Mouse (Mus musculus): ENCODE measurements around the gene Mycn. TPM values are rescaled to one million over a fixed set of nuclear protein-coding genes. Genes with fewer than 3 reads are reported as not detected.

The Mycn gene
- polyA plus RNA-seq, 1 experiment from 2014 or later: 71.0 TPM

DNA sequence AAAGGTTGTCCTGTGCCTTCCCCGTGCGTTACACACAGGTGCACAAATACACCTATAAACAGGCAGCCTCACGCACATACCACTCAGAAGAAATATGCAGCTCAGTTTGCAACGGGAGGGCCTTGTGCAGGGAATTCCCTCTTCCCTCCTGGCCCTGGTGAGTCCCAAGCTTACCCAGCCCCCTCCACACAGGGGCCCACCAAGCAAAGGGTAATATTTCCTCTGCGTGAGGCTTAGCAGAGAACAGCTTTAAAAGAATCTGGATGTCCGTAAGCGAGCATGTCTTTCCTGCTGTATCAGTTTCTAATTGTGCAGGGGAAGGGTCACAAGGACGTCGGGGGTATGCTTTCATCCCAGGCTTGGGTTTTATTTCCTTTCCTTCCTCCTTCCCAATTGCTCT is 25.4 kb downstream of the Mycn start:
- ATAC-seq (ENCODE audit: low FRiP score, low read depth): no peak
- no peak overlapping the region for H3K4me3 ChIP-seq
- 64% methylated on average over 9 of the region's 9 CpGs for WGBS

DNA sequence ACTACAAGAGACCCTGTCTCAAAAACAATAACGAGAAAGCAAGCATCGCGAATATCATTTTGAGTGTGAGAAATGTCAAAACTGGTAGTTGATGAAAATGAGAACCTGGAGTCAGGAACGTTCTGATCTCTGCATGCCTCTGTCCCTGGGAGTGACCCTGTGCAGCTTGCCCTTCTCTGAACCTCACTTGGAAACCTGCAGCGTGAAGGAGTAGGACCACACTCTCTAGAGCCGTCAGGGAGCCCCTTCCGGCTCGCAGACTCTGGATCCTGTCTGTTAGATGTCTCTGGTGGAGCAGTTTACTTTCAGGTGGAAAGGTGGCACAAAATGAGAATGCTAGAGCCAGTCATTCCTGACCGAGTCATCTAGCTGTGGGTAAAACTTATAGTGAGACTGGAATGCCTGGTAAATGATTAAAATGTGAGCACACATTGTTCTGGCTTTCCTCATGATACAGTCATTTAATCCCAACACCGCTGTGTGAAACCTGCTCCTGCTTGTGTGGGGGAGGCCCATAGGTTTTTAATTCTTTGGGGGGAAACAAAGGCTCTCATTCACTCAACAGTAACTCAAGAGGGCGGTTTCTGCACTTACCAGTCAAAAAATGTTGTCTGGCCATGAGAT is 31.2 kb downstream of the Mycn start:
- H3K36me3 ChIP-seq: no peaks in the 10 kb centered on the region
- H3K27me3 ChIP-seq: no peaks in the 10 kb centered on the region
- no peak overlapping the region for H3K4me3 ChIP-seq
- no peak overlapping the region for H3K27ac ChIP-seq (replicated peaks)
- 80% methylated on average over 11 of the region's 11 CpGs for WGBS
- ATAC-seq (ENCODE audit: low FRiP score, low read depth): no peak
- H3K9ac ChIP-seq: no peak overlapping the region
- no peaks in the 10 kb centered on the region for H3K9me3 ChIP-seq
- peaks cover 8% of the 10 kb centered on the region for H3K4me1 ChIP-seq (replicated peaks)
- no peak overlapping the region for H3K4me2 ChIP-seq

More for the DNA sequence above, 25.4 kb downstream of the Mycn start:
- Histone ChIP-seq H3K9ac (no peak overlapping the region), H3K36me3 (no peaks in the 10 kb centered on the region), H3K4me1 (replicated peaks) (no peaks in the 10 kb centered on the region), H3K27ac (replicated peaks) (no peak overlapping the region), H3K9me3 (no peaks in the 10 kb centered on the region), H3K27me3 (no peaks in the 10 kb centered on the region), H3K4me2 (no peak overlapping the region)

DNA sequence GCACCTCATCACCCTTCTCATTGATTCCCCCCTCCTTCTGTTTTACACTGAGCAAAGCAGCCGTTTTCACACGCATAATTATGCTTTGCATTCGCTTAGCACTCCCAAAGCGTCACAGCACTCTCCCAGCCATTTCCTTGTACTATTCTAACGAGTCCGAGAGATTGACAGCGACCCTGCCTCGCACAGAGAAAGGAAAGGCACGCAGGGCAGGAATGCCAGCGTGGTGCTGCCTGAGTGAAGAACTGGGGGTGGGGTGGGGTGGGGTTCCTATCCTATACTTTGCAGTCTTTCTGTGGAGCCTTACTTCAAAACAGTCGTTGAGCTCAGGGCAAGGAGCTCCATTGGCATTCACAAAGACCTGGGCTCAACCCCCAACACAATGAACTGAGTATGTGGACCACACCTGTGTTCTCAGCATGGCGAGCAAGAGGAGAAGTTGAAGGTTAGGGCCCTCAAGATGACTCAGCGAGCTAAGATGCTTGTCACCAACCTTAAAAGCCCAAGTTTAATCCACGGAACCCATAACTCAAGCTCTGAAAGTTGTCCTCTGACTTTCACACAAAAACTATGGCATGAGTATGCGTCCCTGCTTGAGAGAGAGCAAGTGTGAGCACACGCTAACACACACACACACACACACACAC is 32.0 kb downstream of the Mycn start:
- H3K9me3 ChIP-seq: no peaks in the 10 kb centered on the region
- ATAC-seq (ENCODE audit: low FRiP score, low read depth): no peak
- H3K9ac ChIP-seq: no peak overlapping the region
- no peak overlapping the region for H3K4me2 ChIP-seq
- H3K36me3 ChIP-seq: no peaks in the 10 kb centered on the region
- no peaks in the 10 kb centered on the region for H3K27me3 ChIP-seq
- H3K4me3 ChIP-seq: no peak overlapping the region
- 41% methylated on average over 16 of the region's 16 CpGs for WGBS
- H3K27ac ChIP-seq (replicated peaks): no peak overlapping the region
- H3K4me1 ChIP-seq (replicated peaks): peaks cover 15% of the 10 kb centered on the region

DNA sequence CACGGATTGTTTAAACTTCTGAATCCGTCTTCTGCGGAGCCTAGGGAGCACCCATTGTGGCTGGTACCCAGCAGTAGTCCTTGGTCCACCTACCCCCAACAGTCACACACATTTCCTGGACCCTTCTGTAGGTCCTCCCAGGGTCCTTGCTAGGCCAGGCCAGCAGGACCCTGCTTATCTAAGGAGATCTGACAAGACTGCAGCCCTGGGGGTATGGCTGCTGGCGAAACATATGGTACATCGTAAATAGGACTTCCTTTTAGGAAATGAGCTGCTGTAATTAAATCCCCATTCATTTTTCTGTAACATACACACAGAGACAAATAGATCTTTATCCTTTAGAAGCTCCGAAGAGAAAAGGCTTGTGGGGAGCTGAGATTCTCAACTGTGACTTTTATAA is 34.9 kb downstream of the Mycn start:
- no peaks in the 10 kb centered on the region for H3K36me3 ChIP-seq
- H3K4me1 ChIP-seq (replicated peaks): peaks cover 26% of the 10 kb centered on the region
- no peaks in the 10 kb centered on the region for H3K27me3 ChIP-seq
- no peak overlapping the region for H3K4me3 ChIP-seq
- H3K9ac ChIP-seq: no peak overlapping the region
- no peak overlapping the region for H3K4me2 ChIP-seq
- 47% methylated on average over 6 of the region's 6 CpGs for WGBS
- no peak for ATAC-seq (ENCODE audit: low FRiP score, low read depth)
- no peaks in the 10 kb centered on the region for H3K9me3 ChIP-seq
- no peak overlapping the region for H3K27ac ChIP-seq (replicated peaks)

DNA sequence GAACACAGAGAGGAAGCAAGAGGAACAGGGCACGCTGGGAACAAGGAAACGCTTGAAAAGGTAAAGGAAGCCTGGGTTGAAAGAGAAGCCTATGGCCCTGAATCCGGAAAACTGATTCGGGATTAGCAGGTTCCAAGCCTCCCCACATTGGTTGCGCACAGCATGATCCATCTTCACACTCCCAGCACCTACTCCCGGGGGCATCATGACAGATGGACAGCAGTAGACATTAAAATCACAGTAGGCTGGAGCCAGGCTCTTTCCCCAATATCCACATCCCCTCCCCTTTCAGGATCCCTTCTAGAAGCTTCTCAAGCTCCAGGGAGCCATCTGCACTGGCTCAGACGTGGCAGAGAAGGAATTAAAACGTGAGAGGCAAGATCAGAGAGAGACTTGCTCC is 35.4 kb downstream of the Mycn start:
- ATAC-seq (ENCODE audit: low FRiP score, low read depth): no peak
- Histone ChIP-seq H3K4me3 (no peak overlapping the region), H3K4me1 (replicated peaks) (peaks cover 26% of the 10 kb centered on the region), H3K4me2 (no peak overlapping the region), H3K27me3 (no peaks in the 10 kb centered on the region), H3K9me3 (no peaks in the 10 kb centered on the region), H3K27ac (replicated peaks) (no peak overlapping the region), H3K36me3 (no peaks in the 10 kb centered on the region), H3K9ac (no peak overlapping the region)
- WGBS: 52% methylated on average over 8 of the region's 8 CpGs

DNA sequence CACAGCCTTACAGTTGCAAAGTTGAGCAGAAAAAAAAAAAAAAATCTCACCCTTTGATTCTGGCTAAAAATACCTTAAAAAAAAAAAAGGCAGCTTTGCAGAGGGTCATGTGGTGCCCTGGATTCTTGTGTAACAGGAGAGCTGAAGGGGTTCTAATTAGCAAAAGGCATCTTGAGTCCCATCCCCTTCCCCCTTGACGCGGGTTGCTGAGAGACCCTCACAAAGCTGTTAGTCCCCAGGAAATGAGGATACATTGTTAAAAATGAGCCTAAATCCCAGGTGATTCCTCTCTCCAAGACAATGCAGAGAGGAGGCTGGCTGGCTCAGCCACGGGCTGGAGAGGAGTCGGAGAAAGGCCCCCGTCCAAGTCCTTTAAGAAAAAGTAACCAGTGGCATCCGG is 36.6 kb downstream of the Mycn start:
- Histone ChIP-seq H3K27me3 (no peaks in the 10 kb centered on the region), H3K4me3 (no peak overlapping the region), H3K36me3 (no peaks in the 10 kb centered on the region), H3K4me2 (peak overlapping the region; percentile 41), H3K4me1 (replicated peaks) (peaks cover 26% of the 10 kb centered on the region), H3K27ac (replicated peaks) (peak overlapping the region; percentile 82), H3K9ac (peak overlapping the region; percentile 34; the same call in 1 of the 2 replicates), H3K9me3 (no peaks in the 10 kb centered on the region)
- WGBS: 15% methylated on average over 6 of the region's 6 CpGs
- ATAC-seq (ENCODE audit: low FRiP score, low read depth): no peak

DNA sequence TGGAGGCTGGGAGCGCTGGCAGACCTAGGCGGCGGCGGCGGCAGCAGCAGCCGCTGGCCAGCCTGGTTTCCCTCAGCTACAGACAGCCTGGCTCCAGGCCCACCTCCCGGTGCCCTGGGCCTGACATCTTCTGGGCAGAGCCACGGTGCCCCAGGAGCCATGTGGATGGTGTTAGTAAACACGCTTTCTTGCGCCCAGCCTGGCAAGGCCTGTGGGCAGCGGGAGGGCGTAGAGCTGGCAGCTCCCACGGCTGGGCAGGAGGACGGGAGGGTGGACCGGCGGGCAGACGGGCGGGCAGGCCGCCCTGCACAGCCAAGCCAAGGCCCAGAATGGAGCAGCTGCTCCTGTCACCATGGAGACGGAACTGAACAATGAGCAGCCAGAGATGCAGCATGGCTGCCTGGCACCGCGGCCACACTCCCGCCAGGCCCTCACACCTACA is 37.2 kb downstream of the Mycn start:
- peak overlapping the region; percentile 82 for H3K27ac ChIP-seq (replicated peaks)
- H3K36me3 ChIP-seq: no peaks in the 10 kb centered on the region
- no peaks in the 10 kb centered on the region for H3K27me3 ChIP-seq
- no peaks in the 10 kb centered on the region for H3K9me3 ChIP-seq
- H3K4me1 ChIP-seq (replicated peaks): peaks cover 23% of the 10 kb centered on the region
- peak overlapping the region; percentile 41 for H3K4me2 ChIP-seq
- no peak overlapping the region for H3K4me3 ChIP-seq
- under 1% methylated on average over 23 of the region's 23 CpGs for WGBS
- H3K9ac ChIP-seq: peak overlapping the region; percentile 34
- peak; percentile 97 for ATAC-seq (ENCODE audit: low FRiP score, low read depth)

DNA sequence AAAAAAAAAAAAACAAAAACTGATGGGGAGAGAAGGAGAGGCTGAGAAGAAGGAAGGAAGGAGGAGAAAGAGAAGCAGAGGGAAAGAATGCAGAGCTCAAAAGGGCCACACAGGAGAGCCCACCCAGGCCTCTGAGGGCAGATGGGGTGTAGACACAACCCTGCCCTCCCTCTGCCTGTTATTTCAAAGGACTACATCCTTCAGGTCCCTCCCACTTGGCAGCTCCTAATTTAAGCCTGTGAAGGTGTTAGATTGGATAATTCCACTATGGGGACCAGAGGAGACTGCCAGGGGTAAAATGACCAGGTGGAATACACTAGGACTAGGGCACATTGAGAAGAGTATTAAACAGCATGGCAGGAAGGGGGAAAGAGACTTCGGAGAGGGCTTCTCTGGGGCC is 37.6 kb downstream of the Mycn start:
- no peaks in the 10 kb centered on the region for H3K36me3 ChIP-seq
- no peak overlapping the region for H3K4me3 ChIP-seq
- peak overlapping the region; percentile 41 for H3K4me2 ChIP-seq
- peak overlapping the region; percentile 82 for H3K27ac ChIP-seq (replicated peaks)
- H3K4me1 ChIP-seq (replicated peaks): peaks cover 19% of the 10 kb centered on the region
- 19% methylated on average over 1 of the region's 1 CpGs for WGBS
- H3K27me3 ChIP-seq: no peaks in the 10 kb centered on the region
- H3K9me3 ChIP-seq: no peaks in the 10 kb centered on the region
- ATAC-seq (ENCODE audit: low FRiP score, low read depth): no peak
- peak overlapping the region; percentile 34 for H3K9ac ChIP-seq

DNA sequence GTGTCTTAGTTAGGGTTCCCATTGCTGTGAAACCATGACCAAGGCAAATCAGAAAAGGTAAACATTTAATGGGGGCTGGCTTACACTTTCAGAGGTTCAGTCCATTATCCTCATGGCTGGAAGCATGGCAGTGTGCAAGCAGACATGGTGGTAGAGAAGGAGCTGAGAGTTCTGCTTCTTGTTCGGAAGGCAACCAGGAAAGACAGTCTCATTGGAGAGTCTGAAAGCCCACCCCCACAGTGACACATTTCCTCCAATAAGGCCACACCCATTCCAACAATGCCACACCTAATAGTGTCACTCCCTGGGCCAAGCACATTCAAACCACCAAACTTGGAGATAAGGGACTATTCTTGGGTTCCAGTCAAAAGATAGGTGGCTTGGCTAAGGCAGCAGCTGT is 39.3 kb downstream of the Mycn start:
- Histone ChIP-seq H3K27me3 (no peaks in the 10 kb centered on the region), H3K9ac (no peak overlapping the region), H3K4me3 (no peak overlapping the region), H3K27ac (replicated peaks) (no peak overlapping the region), H3K9me3 (no peaks in the 10 kb centered on the region), H3K4me1 (replicated peaks) (peaks cover 19% of the 10 kb centered on the region), H3K4me2 (no peak overlapping the region), H3K36me3 (no peaks in the 10 kb centered on the region)
- WGBS: 100% methylated on average over 1 of the region's 1 CpGs
- ATAC-seq (ENCODE audit: low FRiP score, low read depth): no peak

DNA sequence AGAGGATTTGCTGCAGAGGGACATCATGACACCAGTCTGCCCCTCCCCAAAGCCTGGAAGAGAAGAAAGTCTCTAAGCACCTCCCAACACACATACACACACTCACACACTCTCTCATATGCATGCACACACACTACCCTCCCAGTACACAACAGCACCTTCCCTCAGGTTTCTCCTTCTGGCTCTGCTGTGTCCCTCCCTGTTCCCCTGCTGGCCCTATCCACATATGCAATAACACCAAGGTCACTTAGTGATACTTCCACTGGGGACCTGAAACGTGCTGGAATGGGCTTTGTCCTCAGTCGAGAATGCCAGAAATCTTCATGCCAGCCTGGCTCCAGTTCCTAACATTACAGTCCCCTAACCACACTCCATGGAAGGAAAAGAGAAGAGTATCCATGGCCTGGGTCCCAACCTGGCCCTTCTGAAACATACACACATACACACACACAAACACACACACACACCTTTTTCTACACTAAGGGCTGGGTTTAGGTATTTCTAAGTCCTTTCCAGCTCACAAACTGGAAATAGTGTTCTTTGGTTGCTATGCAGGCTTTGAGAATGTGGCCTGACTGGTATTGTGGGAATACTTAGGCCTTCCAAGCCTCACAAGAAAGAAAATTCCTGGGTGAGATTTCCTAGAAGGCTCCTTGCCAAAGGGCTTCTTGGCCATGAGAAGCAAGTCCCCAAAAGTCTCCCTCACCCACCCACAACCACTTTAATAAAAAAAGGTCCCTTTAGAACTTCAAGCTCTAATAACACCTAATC is 43.2 kb downstream of the Mycn start:
- H3K27ac ChIP-seq (replicated peaks): no peak overlapping the region; the same call in 1 of the 2 replicates
- no peak overlapping the region for H3K4me3 ChIP-seq
- no peaks in the 10 kb centered on the region for H3K4me1 ChIP-seq (replicated peaks)
- H3K27me3 ChIP-seq: no peaks in the 10 kb centered on the region
- no peaks in the 10 kb centered on the region for H3K36me3 ChIP-seq
- H3K4me2 ChIP-seq: no peak overlapping the region
- WGBS: 41% methylated on average over 2 of the region's 2 CpGs
- peak; percentile 48; the same call in 1 of the 2 replicates for ATAC-seq (ENCODE audit: low FRiP score, low read depth)
- no peaks in the 10 kb centered on the region for H3K9me3 ChIP-seq
- H3K9ac ChIP-seq: no peak overlapping the region

DNA sequence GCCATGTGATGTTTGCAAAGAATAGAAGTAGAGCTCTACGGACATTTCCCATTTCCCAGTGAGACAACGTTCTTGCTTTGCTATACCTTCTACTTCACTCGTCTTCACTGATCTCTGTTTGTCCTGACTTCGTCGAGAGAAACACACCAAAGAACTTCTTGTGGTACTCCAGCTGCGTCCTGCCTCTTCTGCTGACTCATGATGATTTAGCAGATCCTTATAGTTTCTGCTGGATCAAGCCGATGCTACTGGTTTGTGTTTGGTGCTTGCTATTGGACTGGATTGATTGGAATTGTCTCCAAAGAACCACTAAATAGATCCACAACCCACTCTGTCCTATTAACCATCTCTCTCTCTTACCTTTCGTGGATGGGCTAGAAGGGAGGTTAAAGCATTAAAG is 47.7 kb downstream of the Mycn start:
- Histone ChIP-seq H3K4me3 (no peak overlapping the region), H3K27me3 (no peaks in the 10 kb centered on the region), H3K4me2 (no peak overlapping the region), H3K9ac (no peak overlapping the region), H3K4me1 (replicated peaks) (no peaks in the 10 kb centered on the region), H3K36me3 (no peaks in the 10 kb centered on the region), H3K9me3 (no peaks in the 10 kb centered on the region), H3K27ac (replicated peaks) (no peak overlapping the region)
- no peak for ATAC-seq (ENCODE audit: low FRiP score, low read depth)
- 92% methylated on average over 8 of the region's 8 CpGs for WGBS

DNA sequence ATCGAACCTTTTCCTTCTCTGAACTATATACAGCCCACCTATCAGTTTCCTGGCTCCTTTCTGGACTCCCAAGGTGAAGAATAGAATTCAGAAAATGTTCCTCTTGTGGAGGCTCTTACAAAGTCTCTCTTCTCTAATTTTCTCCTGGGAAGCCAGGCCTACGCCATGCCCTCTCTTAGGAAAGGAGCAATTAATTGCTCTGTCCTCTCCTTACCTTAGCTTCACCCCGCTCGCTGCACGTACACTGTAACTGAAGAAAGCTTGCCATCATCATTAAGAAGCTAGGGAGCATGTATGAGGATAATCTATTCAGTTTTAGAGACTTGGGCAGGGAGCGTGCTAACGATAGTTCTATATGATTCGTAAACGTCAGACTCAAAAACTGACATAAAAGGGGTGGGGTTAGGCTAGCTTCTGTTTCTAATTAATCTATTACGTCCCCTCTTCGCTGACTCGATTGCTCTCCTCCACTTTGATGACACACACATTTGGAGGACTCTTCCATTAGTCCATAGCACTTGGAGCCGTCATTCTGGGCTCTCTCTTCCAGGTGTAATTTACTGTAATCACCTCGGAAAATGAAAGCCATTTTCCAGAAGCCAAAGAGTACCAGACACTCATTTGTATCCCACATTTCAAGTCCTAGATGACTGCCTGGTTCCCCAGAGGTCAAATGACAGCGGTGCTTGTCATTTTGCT is 55.4 kb downstream of the Mycn start:
- Histone ChIP-seq H3K27me3 (no peaks in the 10 kb centered on the region), H3K4me2 (no peak overlapping the region), H3K9me3 (no peaks in the 10 kb centered on the region), H3K4me1 (replicated peaks) (0 out of 2 replicates have a peak, but pooled peaks cover 4% of the 10 kb centered on the region), H3K27ac (replicated peaks) (no peak overlapping the region), H3K36me3 (no peaks in the 10 kb centered on the region), H3K4me3 (no peak overlapping the region), H3K9ac (no peak overlapping the region)
- ATAC-seq (ENCODE audit: low FRiP score, low read depth): 0 out of 2 replicates have a peak, but pooled peaks have one; percentile 34
- WGBS: 60% methylated on average over 15 of the region's 15 CpGs
